Mouse (Mus musculus) embryonic fibroblast, embryonic 13.5 days (primary cell): ENCODE results near the gene Clec4d.

Source experiments
- CTCF ChIP-seq: IDR thresholded peaks from 2 replicates; pipeline ENCODE4 v1.5.1; 2011; ENCODE audit warnings: mild to moderate bottlenecking, control low read depth, low read length, moderate library complexity, borderline replicate concordance; ENCODE audit not compliant: insufficient read depth
- POLR2A ChIP-seq: IDR thresholded peaks from 2 replicates; pipeline ENCODE4 v1.6.1; 2011; ENCODE audit warnings: low read depth, mild to moderate bottlenecking, control low read depth, low read length, moderate library complexity

GRCm38 (mm10) chr6:123229644-123230043, 32.3 kb upstream of the Clec4d start, which contains the start of gene Clec4n:
- TF ChIP-seq POLR2A (no peak), CTCF (no peak)
